ENCODE assay signal across 22 mouse cellular contexts in genomic region chr8:90579426-90579825, GRCm38 (mm10).
DNase-seq lines count a peak whose midpoint lies in the region; ATAC-seq lines count a peak whose summit lies in the region.
"Had no signal": no experiment of that assay in that cellular context is flagged by ENCODE, and none has a peak within 500 bp of the region (broad histone marks: within the 10 kb centered on the region; RNA-seq: fewer than 3 reads in every experiment).

No protein-coding gene starts in this region.

- peak; percentile 9 for DNase-seq in forebrain, embryonic 10.5 days (ENCODE audit: extremely low spot score, low spot score)
- peak; percentile 33 for DNase-seq in heart, adult 11 months
- DNase-seq in fat pad, adult 2 months (ENCODE audit: extremely low read depth, low read depth, low spot score), result peak; percentile 63
- peak; percentile 52 for DNase-seq in gonadal fat pad, adult 2 months (ENCODE audit: low read depth)
- no peak for DNase-seq in left cerebral cortex, adult 11 months (ENCODE audit: low spot score)
- DNase-seq in spleen, adult 18-20 months, result no peak
- DNase-seq: adrenal gland, adult 2 months; adrenal gland, adult 8-10 months; adrenal gland, postnatal 10 days; adrenal gland, postnatal 14 days; adrenal gland, postnatal 25 days; adrenal gland, postnatal 36 days; B cell, adult 2 months; cerebellum, adult 11 months; cerebellum, adult 11-12 months had no signal

- WGBS in forebrain, embryonic 10.5 days, result 89% methylated on average over 4 of the region's 4 CpGs
- 89% methylated on average over 4 of the region's 4 CpGs for WGBS in forebrain, embryonic 15.5 days
- WGBS in heart, embryonic 12.5 days, result 83% methylated on average over 4 of the region's 4 CpGs

- no peak for ATAC-seq in forebrain, embryonic 15.5 days (replicated peaks)
- ATAC-seq in heart, embryonic 12.5 days (ENCODE audit: insufficient number of reproducible peaks, low FRiP score), result no peak
- ATAC-seq: activated CD4-positive, CD25-positive, alpha-beta regulatory T cell, adult 4 months; CD4-positive, CD25-positive, alpha-beta regulatory T cell, adult 4 months; Patski had no signal

- H3K27ac ChIP-seq in forebrain, embryonic 10.5 days, result no peak overlapping the region
- no peak overlapping the region for H3K27ac ChIP-seq in forebrain, embryonic 15.5 days (replicated peaks)
- no peak overlapping the region for H3K27ac ChIP-seq in heart, embryonic 12.5 days (ENCODE audit: poor library complexity, severe bottlenecking)

- no peak overlapping the region for H3K4me2 ChIP-seq in forebrain, embryonic 15.5 days (replicated peaks)
- no peak overlapping the region for H3K4me2 ChIP-seq in heart, embryonic 12.5 days

- H3K4me3 ChIP-seq in forebrain, embryonic 10.5 days, result no peak overlapping the region
- no peak overlapping the region for H3K4me3 ChIP-seq in forebrain, embryonic 15.5 days
- no peak overlapping the region for H3K4me3 ChIP-seq in heart, embryonic 12.5 days

- H3K9me3 ChIP-seq in forebrain, embryonic 10.5 days, result no peaks in the 10 kb centered on the region
- H3K9me3 ChIP-seq in forebrain, embryonic 15.5 days, result no peaks in the 10 kb centered on the region
- H3K9me3 ChIP-seq in heart, embryonic 12.5 days (replicated peaks), result no peaks in the 10 kb centered on the region

- H3K9ac ChIP-seq in forebrain, embryonic 15.5 days (replicated peaks), result no peak overlapping the region
- no peak overlapping the region for H3K9ac ChIP-seq in heart, embryonic 12.5 days

- H3K36me3 ChIP-seq in forebrain, embryonic 10.5 days (replicated peaks), result no peaks in the 10 kb centered on the region
- no peaks in the 10 kb centered on the region for H3K36me3 ChIP-seq in forebrain, embryonic 15.5 days
- H3K36me3 ChIP-seq in heart, embryonic 12.5 days, result no peaks in the 10 kb centered on the region
- H3K36me3 ChIP-seq: G1E had no signal

- no peaks in the 10 kb centered on the region for H3K27me3 ChIP-seq in forebrain, embryonic 10.5 days (ENCODE audit: poor library complexity, severe bottlenecking)
- no peaks in the 10 kb centered on the region for H3K27me3 ChIP-seq in forebrain, embryonic 15.5 days
- no peaks in the 10 kb centered on the region for H3K27me3 ChIP-seq in heart, embryonic 12.5 days (replicated peaks)
- H3K27me3 ChIP-seq: CH12.LX, Patski had no signal

- no peaks in the 10 kb centered on the region for H3K4me1 ChIP-seq in forebrain, embryonic 10.5 days
- peaks cover 17% of the 10 kb centered on the region for H3K4me1 ChIP-seq in forebrain, embryonic 15.5 days
- H3K4me1 ChIP-seq in heart, embryonic 12.5 days (replicated peaks), result no peaks in the 10 kb centered on the region

Comparison
In these comparisons a context has a peak if more than half of its experiments do, and no peak if none do; other contexts are left out.
1. DNase-seq: peak in forebrain, embryonic 10.5 days (single experiment), heart, adult 11 months (single experiment), fat pad, adult 2 months (single experiment) and gonadal fat pad, adult 2 months (single experiment); none in left cerebral cortex, adult 11 months (single experiment) and spleen, adult 18-20 months (0 of 2).